Mouse (Mus musculus) forebrain, embryonic 10.5 days (tissue): ENCODE data around the gene Rbms1. TPM values are rescaled to one million over a fixed set of nuclear protein-coding genes. Genes with fewer than 3 reads are reported as not detected.

Experiments used
- DNase-seq: peaks from one replicate; pipeline ENCODE4 v3.0.0-alpha.2; 2017; ENCODE audit warnings: low spot score; ENCODE audit errors: extremely low spot score
- H3K27ac ChIP-seq: fragments of 300-500 bp; sonication (generic); 2 replicates; pipeline ENCODE4 v1.5.1; 2016; ENCODE audit warnings: mild to moderate bottlenecking
- H3K27me3 ChIP-seq: fragments of 300-500 bp; sonication (generic); 2 replicates; pipeline ENCODE4 v1.6.1; 2016; ENCODE audit warnings: mild to moderate bottlenecking; ENCODE audit not compliant: poor library complexity, severe bottlenecking
- H3K36me3 ChIP-seq: fragments of 300-500 bp; sonication (generic); replicated peaks from 2 replicates; pipeline ENCODE4 v1.6.1; 2016; ENCODE audit warnings: mild to moderate bottlenecking, moderate library complexity
- H3K4me1 ChIP-seq: fragments of 300-500 bp; sonication (generic); 2 replicates; pipeline ENCODE4 v1.6.1; 2016
- H3K4me3 ChIP-seq: fragments of 300-500 bp; sonication (generic); 2 replicates; pipeline ENCODE4 v1.5.1; 2016; ENCODE audit warnings: mild to moderate bottlenecking, moderate library complexity
- H3K9me3 ChIP-seq: fragments of 300-500 bp; sonication (generic); 2 replicates; pipeline ENCODE4 v1.6.1; 2016; ENCODE audit warnings: mild to moderate bottlenecking, moderate library complexity
- WGBS: fragments of 180-500 bp; shearing (Covaris S2); methylation state at CpG from one replicate; pipeline ENCODE4 v1.1.7; 2016; 5-methylcytosine and 5-hydroxymethylcytosine counted together
- polyA plus RNA-seq: library from polyadenylated mRNA; unstranded; fragments of >200 nt; fragmentation: Nextera tagmentation; extraction: Ambion mirVana; gene quantifications from 2 replicates; pipeline ENCODE4 v1.2.1, GENCODE M21; 2016

The Rbms1 gene
- polyA plus RNA-seq, 1 experiment from 2014 or later = 44.4 TPM

- H3K4me1 ChIP-seq = peaks cover 61% of the 10 kb centered on the region
- WGBS = under 1% methylated on average over 27 of the region's 27 CpGs
- peak overlapping the region; percentile 92 for H3K27ac ChIP-seq
- H3K9me3 ChIP-seq = peaks cover 6% of the 10 kb centered on the region; the same call in 1 of the 2 replicates
- peak overlapping the region; percentile 83 for H3K4me3 ChIP-seq
- peaks cover 93% of the 10 kb centered on the region for H3K27me3 ChIP-seq
- H3K36me3 ChIP-seq = no peaks in the 10 kb centered on the region
- peak; percentile 40 for DNase-seq
Observed at GRCm38 (mm10) chr2:60881571-60882041, 81.4 kb downstream of the Rbms1 start.

- WGBS = under 1% methylated on average over 57 of the region's 104 CpGs
- peak; percentile 43 for DNase-seq
Observed at GRCm38 (mm10) chr2:60880789-60881570, 82.0 kb downstream of the Rbms1 start.

GRCm38 (mm10) chr2:60879966-60880788, 82.8 kb downstream of the Rbms1 start:
- Histone ChIP-seq H3K4me1 (peaks cover 70% of the 10 kb centered on the region), H3K27me3 (peaks cover 95% of the 10 kb centered on the region), H3K36me3 (no peaks in the 10 kb centered on the region), H3K4me3 (peak overlapping the region; percentile 83), H3K27ac (0 out of 2 replicates have a peak overlapping the region, but pooled peaks have one; percentile 92), H3K9me3 (0 out of 2 replicates have a peak, but pooled peaks cover 3% of the 10 kb centered on the region)
- WGBS = under 1% methylated on average over 14 of the region's 14 CpGs
- DNase-seq = no peak

More at GRCm38 (mm10) chr2:60880789-60881570, 82.0 kb downstream of the Rbms1 start:
- peak overlapping the region; percentile 92 for H3K27ac ChIP-seq
- peaks cover 66% of the 10 kb centered on the region for H3K4me1 ChIP-seq
- H3K27me3 ChIP-seq = peaks cover 95% of the 10 kb centered on the region
- H3K4me3 ChIP-seq = peak overlapping the region; percentile 83
- peaks cover 6% of the 10 kb centered on the region; the same call in 1 of the 2 replicates for H3K9me3 ChIP-seq
- no peaks in the 10 kb centered on the region for H3K36me3 ChIP-seq

- H3K27me3 ChIP-seq = peaks cover 95% of the 10 kb centered on the region
- 24% methylated on average over 5 of the region's 5 CpGs for WGBS
- 0 out of 2 replicates have a peak, but pooled peaks cover 3% of the 10 kb centered on the region for H3K9me3 ChIP-seq
- peaks cover 66% of the 10 kb centered on the region for H3K4me1 ChIP-seq
- H3K4me3 ChIP-seq = peak overlapping the region; percentile 83
- peak; percentile 54 for DNase-seq
- no peaks in the 10 kb centered on the region for H3K36me3 ChIP-seq
- no peak overlapping the region for H3K27ac ChIP-seq
Observed at GRCm38 (mm10) chr2:60879141-60879818, 83.7 kb downstream of the Rbms1 start.

GRCm38 (mm10) chr2:60877543-60878386, 85.2 kb downstream of the Rbms1 start:
- 0 out of 2 replicates have a peak, but pooled peaks cover 3% of the 10 kb centered on the region for H3K9me3 ChIP-seq
- H3K27me3 ChIP-seq = peaks cover 95% of the 10 kb centered on the region
- H3K4me1 ChIP-seq = peaks cover 59% of the 10 kb centered on the region

GRCm38 (mm10) chr2:60876891-60877290, 86.1 kb downstream of the Rbms1 start:
- Histone ChIP-seq H3K9me3 (0 out of 2 replicates have a peak, but pooled peaks cover 3% of the 10 kb centered on the region), H3K36me3 (no peaks in the 10 kb centered on the region), H3K4me1 (peaks cover 53% of the 10 kb centered on the region), H3K27ac (no peak overlapping the region), H3K4me3 (no peak overlapping the region), H3K27me3 (peaks cover 95% of the 10 kb centered on the region)
- DNase-seq = no peak
- 51% methylated on average over 2 of the region's 2 CpGs for WGBS

More at GRCm38 (mm10) chr2:60877543-60878386, 85.2 kb downstream of the Rbms1 start:
- Histone ChIP-seq H3K27ac (no peak overlapping the region), H3K36me3 (no peaks in the 10 kb centered on the region), H3K4me3 (no peak overlapping the region)
- no peak for DNase-seq
- WGBS = 79% methylated on average over 14 of the region's 14 CpGs

GRCm38 (mm10) chr2:60872095-60872811, 90.7 kb downstream of the Rbms1 start:
- H3K4me3 ChIP-seq = no peak overlapping the region
- H3K27ac ChIP-seq = no peak overlapping the region
- DNase-seq = no peak
- H3K36me3 ChIP-seq = no peaks in the 10 kb centered on the region
- peaks cover 32% of the 10 kb centered on the region for H3K4me1 ChIP-seq
- H3K9me3 ChIP-seq = no peaks in the 10 kb centered on the region
- H3K27me3 ChIP-seq = peaks cover 99% of the 10 kb centered on the region
- 82% methylated on average over 7 of the region's 7 CpGs for WGBS

- no peak overlapping the region for H3K4me3 ChIP-seq
- no peak overlapping the region for H3K27ac ChIP-seq
- WGBS = 13% methylated on average over 5 of the region's 5 CpGs
- H3K36me3 ChIP-seq = no peaks in the 10 kb centered on the region
- no peak for DNase-seq
- H3K27me3 ChIP-seq = peaks cover 94% of the 10 kb centered on the region
- peaks cover 27% of the 10 kb centered on the region for H3K4me1 ChIP-seq
- no peaks in the 10 kb centered on the region for H3K9me3 ChIP-seq
Observed at GRCm38 (mm10) chr2:60871001-60871400, 92.0 kb downstream of the Rbms1 start.

GRCm38 (mm10) chr2:60870450-60870849, 92.5 kb downstream of the Rbms1 start:
- peaks cover 92% of the 10 kb centered on the region for H3K27me3 ChIP-seq
- no peak overlapping the region for H3K4me3 ChIP-seq
- H3K4me1 ChIP-seq = peaks cover 22% of the 10 kb centered on the region
- no peak overlapping the region for H3K27ac ChIP-seq
- no peak for DNase-seq
- no peaks in the 10 kb centered on the region for H3K36me3 ChIP-seq
- no peaks in the 10 kb centered on the region for H3K9me3 ChIP-seq
- 37% methylated on average over 4 of the region's 4 CpGs for WGBS

- WGBS = 90% methylated on average over 12 of the region's 12 CpGs
- Histone ChIP-seq H3K4me1 (peaks cover 22% of the 10 kb centered on the region), H3K36me3 (no peaks in the 10 kb centered on the region), H3K27ac (no peak overlapping the region), H3K4me3 (no peak overlapping the region), H3K9me3 (no peaks in the 10 kb centered on the region), H3K27me3 (peaks cover 86% of the 10 kb centered on the region)
- DNase-seq = no peak
Observed at GRCm38 (mm10) chr2:60869001-60869743, 93.8 kb downstream of the Rbms1 start.
